8 mouse cellular contexts compared by ENCODE assay signal in genomic region chr6:113392387-113393071, GRCm38 (mm10). TPM values are rescaled to one million over a fixed set of nuclear protein-coding genes. Genes with fewer than 3 reads are reported as not detected.
DNase-seq lines count a peak whose midpoint lies in the region; ATAC-seq lines count a peak whose summit lies in the region.

No protein-coding gene starts in this region.

- H3K9me3 ChIP-seq in limb, embryonic 13.5 days: no peaks in the 10 kb centered on the region
- no peaks in the 10 kb centered on the region for H3K9me3 ChIP-seq in midbrain, embryonic 12.5 days
- H3K9me3 ChIP-seq in stomach, embryonic 15.5 days: no peaks in the 10 kb centered on the region

- no peaks in the 10 kb centered on the region for H3K27me3 ChIP-seq in limb, embryonic 13.5 days
- no peaks in the 10 kb centered on the region for H3K27me3 ChIP-seq in midbrain, embryonic 12.5 days
- H3K27me3 ChIP-seq in stomach, embryonic 15.5 days (replicated peaks): no peaks in the 10 kb centered on the region

- peak overlapping the region; percentile 79 for H3K9ac ChIP-seq in limb, embryonic 13.5 days
- H3K9ac ChIP-seq in midbrain, embryonic 12.5 days (replicated peaks): peak overlapping the region; percentile 58
- H3K9ac ChIP-seq in stomach, embryonic 15.5 days: peak overlapping the region; percentile 29; the same call in 1 of the 2 replicates

- H3K4me3 ChIP-seq in limb, embryonic 13.5 days: peak overlapping the region; percentile 54
- peak overlapping the region; percentile 46 for H3K4me3 ChIP-seq in midbrain, embryonic 12.5 days
- H3K4me3 ChIP-seq in stomach, embryonic 15.5 days (replicated peaks): peak overlapping the region; percentile 43

- H3K4me1 ChIP-seq in limb, embryonic 13.5 days: peaks cover 26% of the 10 kb centered on the region
- peaks cover 15% of the 10 kb centered on the region for H3K4me1 ChIP-seq in midbrain, embryonic 12.5 days
- peaks cover 11% of the 10 kb centered on the region for H3K4me1 ChIP-seq in stomach, embryonic 15.5 days

- WGBS in limb, embryonic 13.5 days: under 1% methylated on average over 46 of the region's 51 CpGs
- under 1% methylated on average over 50 of the region's 51 CpGs for WGBS in midbrain, embryonic 12.5 days
- 3% methylated on average over 51 of the region's 51 CpGs for WGBS in stomach, embryonic 15.5 days

- ATAC-seq in limb, embryonic 13.5 days (ENCODE audit: low FRiP score, low read depth): peak; percentile 78
- ATAC-seq in midbrain, embryonic 12.5 days (ENCODE audit: low FRiP score, low read depth): peak; percentile 92
- ATAC-seq in stomach, embryonic 15.5 days (ENCODE audit: insufficient read depth, low FRiP score, low read depth): peak; percentile 65; the same call in 1 of the 2 replicates

- peak overlapping the region; percentile 39; the same call in 1 of the 2 replicates for H3K27ac ChIP-seq in limb, embryonic 13.5 days
- peak overlapping the region; percentile 74 for H3K27ac ChIP-seq in midbrain, embryonic 12.5 days (replicated peaks)
- H3K27ac ChIP-seq in stomach, embryonic 15.5 days: peak overlapping the region; percentile 22; the same call in 1 of the 2 replicates

- H3K4me2 ChIP-seq in limb, embryonic 13.5 days (replicated peaks): peak overlapping the region; percentile 91
- H3K4me2 ChIP-seq in midbrain, embryonic 12.5 days (replicated peaks): peak overlapping the region; percentile 66
- peak overlapping the region; percentile 91 for H3K4me2 ChIP-seq in stomach, embryonic 15.5 days

- DNase-seq in adrenal gland, postnatal 25 days: peak; percentile 60
- DNase-seq in embryo, embryonic 10 days (ENCODE audit: low spot score): peak; percentile 85
- DNase-seq in heart, adult 18-20 months: peak; percentile 38 to 45
- peak; percentile 28 for DNase-seq in kidney, adult 11 months
- DNase-seq in adipocyte (ENCODE audit: low spot score): no peak

- H3K36me3 ChIP-seq in limb, embryonic 13.5 days: peaks cover 46% of the 10 kb centered on the region
- peaks cover 36% of the 10 kb centered on the region for H3K36me3 ChIP-seq in midbrain, embryonic 12.5 days
- H3K36me3 ChIP-seq in stomach, embryonic 15.5 days: peaks cover 37% of the 10 kb centered on the region

RNA-seq across cellular contexts. Expression of gene Ttll3, which starts 3.5 kb away (rescaled TPM):
- total RNA-seq in adrenal gland, postnatal 25 days (2021): 3.9 and 4.5 TPM in 2 replicates
- total RNA-seq in heart, adult 18-20 months (2021): 1 to 10 TPM in 1 of 2 experiments, under 1 TPM in 1; 0.77 to 1.3 TPM
- polyA plus RNA-seq in limb, embryonic 13.5 days (2015; fragmentation: Nextera tagmentation; extraction: Ambion mirVana): 5.1 and 7.3 TPM in 2 replicates
- polyA plus RNA-seq in midbrain, embryonic 12.5 days (2016; fragmentation: Nextera tagmentation; extraction: Ambion mirVana): 6.3 and 7.9 TPM in 2 replicates
- 2.9 and 3.2 TPM in 2 replicates for polyA plus RNA-seq in stomach, embryonic 15.5 days (2015; fragmentation: Nextera tagmentation; extraction: Ambion mirVana)

RNA-seq across cellular contexts. Expression of gene Arpc4, which starts 14.6 kb away (rescaled TPM):
- 143 and 191 TPM in 2 replicates for total RNA-seq in adrenal gland, postnatal 25 days (2021)
- 10 to 100 TPM; 63.3 to 66.7 TPM for total RNA-seq in heart, adult 18-20 months (2021)
- polyA plus RNA-seq in limb, embryonic 13.5 days (2015; fragmentation: Nextera tagmentation; extraction: Ambion mirVana): 384 and 391 TPM in 2 replicates
- polyA plus RNA-seq in midbrain, embryonic 12.5 days (2016; fragmentation: Nextera tagmentation; extraction: Ambion mirVana): 332 and 360 TPM in 2 replicates
- polyA plus RNA-seq in stomach, embryonic 15.5 days (2015; fragmentation: Nextera tagmentation; extraction: Ambion mirVana): 362 and 387 TPM in 2 replicates

RNA-seq across cellular contexts. Expression of gene Tada3, which starts 14.8 kb away (rescaled TPM):
- 51.4 and 54.5 TPM in 2 replicates for total RNA-seq in adrenal gland, postnatal 25 days (2021)
- total RNA-seq in heart, adult 18-20 months (2021): 10 to 100 TPM; 24.9 to 28.1 TPM
- polyA plus RNA-seq in limb, embryonic 13.5 days (2015; fragmentation: Nextera tagmentation; extraction: Ambion mirVana): 44.8 and 46.8 TPM in 2 replicates
- 63.2 and 64.5 TPM in 2 replicates for polyA plus RNA-seq in midbrain, embryonic 12.5 days (2016; fragmentation: Nextera tagmentation; extraction: Ambion mirVana)
- polyA plus RNA-seq in stomach, embryonic 15.5 days (2015; fragmentation: Nextera tagmentation; extraction: Ambion mirVana): 44.1 and 44.2 TPM in 2 replicates

RNA-seq across cellular contexts. Expression of gene Rpusd3, which starts 26.6 kb away (rescaled TPM):
- 7.6 and 8.1 TPM in 2 replicates for total RNA-seq in adrenal gland, postnatal 25 days (2021)
- 10 to 100 TPM; 11.3 to 13.0 TPM for total RNA-seq in heart, adult 18-20 months (2021)
- 27.1 and 27.3 TPM in 2 replicates for polyA plus RNA-seq in limb, embryonic 13.5 days (2015; fragmentation: Nextera tagmentation; extraction: Ambion mirVana)
- 24.3 and 26.7 TPM in 2 replicates for polyA plus RNA-seq in midbrain, embryonic 12.5 days (2016; fragmentation: Nextera tagmentation; extraction: Ambion mirVana)
- polyA plus RNA-seq in stomach, embryonic 15.5 days (2015; fragmentation: Nextera tagmentation; extraction: Ambion mirVana): 15.9 and 20.8 TPM in 2 replicates

RNA-seq across cellular contexts. Expression of gene Cidec, which starts 43.0 kb away (rescaled TPM):
- 153 and 182 TPM in 2 replicates for total RNA-seq in adrenal gland, postnatal 25 days (2021)
- 10 to 100 TPM in 1 of 2 experiments, 1 to 10 TPM in 1; 6.7 to 53.2 TPM for total RNA-seq in heart, adult 18-20 months (2021)
- polyA plus RNA-seq in limb, embryonic 13.5 days (2015; fragmentation: Nextera tagmentation; extraction: Ambion mirVana): not detected in 2 replicates
- not detected in 2 replicates for polyA plus RNA-seq in midbrain, embryonic 12.5 days (2016; fragmentation: Nextera tagmentation; extraction: Ambion mirVana)
- 2.3 and 3.8 TPM in 2 replicates for polyA plus RNA-seq in stomach, embryonic 15.5 days (2015; fragmentation: Nextera tagmentation; extraction: Ambion mirVana)

Comparison
In these comparisons a context has a peak if more than half of its experiments do, and no peak if none do; other contexts are left out.
1. H3K27ac ChIP-seq: peak in every context shown above with its lines; median percentile 74 in midbrain, embryonic 12.5 days; 39 in limb, embryonic 13.5 days; 22 in stomach, embryonic 15.5 days.
2. H3K9ac ChIP-seq: peak in every context shown above with its lines; median percentile 79 in limb, embryonic 13.5 days; 58 in midbrain, embryonic 12.5 days; 29 in stomach, embryonic 15.5 days.